Mouse (Mus musculus) bone marrow, adult 2 months (tissue): ENCODE measurements around the gene Rbm39.

Experiments
- CTCF ChIP-seq: fragments of 200-500 bp; IDR thresholded peaks from 2 replicates; pipeline ENCODE4 v1.5.1; 2011; ENCODE audit warnings: low read length, control low read depth; ENCODE audit not compliant: control insufficient read depth, insufficient read depth
- POLR2A ChIP-seq: fragments of 200-500 bp; IDR thresholded peaks from 2 replicates; pipeline ENCODE4 v1.6.1; 2011; ENCODE audit warnings: low read depth, mild to moderate bottlenecking, control low read depth, low read length, borderline replicate concordance; ENCODE audit not compliant: control insufficient read depth

DNA sequence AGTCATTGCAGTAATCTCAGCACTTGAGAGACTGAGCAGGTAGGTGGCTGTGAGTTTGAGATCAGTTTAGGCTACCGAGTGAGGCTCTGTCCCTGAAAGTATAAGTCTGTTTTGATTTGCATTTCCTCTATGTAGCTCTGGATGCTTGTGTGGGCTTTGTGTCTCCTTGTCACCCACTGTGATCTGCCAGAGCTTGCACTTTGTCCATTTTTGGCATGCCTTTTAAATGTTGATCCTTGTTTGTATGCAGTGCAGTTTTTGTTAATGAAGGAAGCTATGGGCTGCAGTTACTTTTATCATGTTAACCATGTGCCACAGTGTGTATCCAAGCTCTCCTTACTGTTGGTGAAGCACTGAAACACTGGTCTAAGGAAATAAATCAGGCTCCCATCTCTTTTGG is 37.7 kb upstream of the Rbm39 start:
- TF ChIP-seq CTCF (no peak), POLR2A (no peak)
